Mouse (Mus musculus): ENCODE measurements around the gene Sertad4.

The Sertad4 gene

DNA sequence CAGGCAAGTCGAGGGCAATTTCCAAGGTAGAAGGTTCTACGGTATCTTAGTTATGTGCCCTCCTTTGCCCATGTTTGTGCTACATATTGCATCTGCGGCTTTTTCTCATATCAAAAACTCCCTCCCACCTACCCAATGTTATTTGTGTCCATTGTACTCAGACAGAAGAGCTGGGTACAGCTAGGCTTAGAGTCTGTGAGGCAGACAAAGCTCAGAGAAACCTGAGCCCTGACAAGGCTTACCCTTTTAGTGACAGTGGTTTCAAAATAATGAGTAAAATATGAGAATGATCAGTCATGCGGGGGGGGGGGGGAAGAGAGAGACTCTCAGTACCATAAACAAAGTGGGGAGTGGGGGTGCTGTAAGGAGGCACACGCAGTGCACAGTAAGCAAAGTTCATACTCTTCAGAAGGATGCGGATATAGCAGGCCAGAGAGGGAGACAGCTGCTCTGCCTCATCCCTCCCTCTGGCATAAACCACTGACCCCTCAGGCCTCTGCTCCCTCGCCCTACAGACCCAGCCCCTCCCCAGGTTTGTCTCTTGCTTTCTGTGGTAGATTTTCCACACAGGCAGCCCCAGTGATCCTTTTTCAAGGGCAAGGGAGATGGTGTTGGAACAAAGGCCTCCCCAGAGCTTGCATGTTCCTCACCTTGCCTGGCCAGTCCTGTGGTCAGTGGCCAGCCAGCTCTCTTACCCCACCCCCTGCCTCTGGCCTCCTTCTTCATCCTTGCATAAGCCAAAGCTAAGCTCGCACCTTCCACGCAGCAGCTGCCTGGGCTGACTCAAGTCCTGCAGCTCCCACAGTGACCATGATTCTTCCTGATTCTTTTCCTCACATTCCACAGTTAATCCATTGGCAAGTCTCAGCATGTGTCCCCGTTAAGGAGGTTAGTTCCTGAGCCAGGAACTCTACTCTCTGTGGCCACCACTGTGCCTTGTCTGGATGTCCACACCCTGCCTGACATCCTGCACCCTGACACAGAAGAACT is 49.1 kb downstream of the Sertad4 start:
- DNase-seq (ENCODE audit: low read depth, low spot score), result no peak

DNA sequence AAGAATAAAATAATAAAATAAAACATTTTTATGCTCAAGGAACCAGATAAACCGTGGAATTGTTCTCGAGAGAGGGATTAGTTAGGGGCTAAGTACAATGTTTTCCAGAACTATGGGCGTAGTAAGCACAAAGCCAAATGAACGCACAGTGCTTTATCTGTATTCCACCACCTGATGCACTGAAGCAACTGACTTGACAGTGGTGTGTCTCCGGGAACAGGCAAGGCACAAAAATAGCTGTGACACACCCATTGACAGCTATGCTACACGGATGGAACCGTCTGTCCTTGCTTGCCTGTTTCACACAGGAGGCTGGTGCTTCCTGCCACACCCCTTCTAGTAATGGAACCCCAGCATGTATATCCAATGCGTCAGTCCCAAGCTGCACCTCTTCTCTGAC is 55.2 kb downstream of the Sertad4 start:
- DNase-seq (ENCODE audit: low read depth, low spot score), result no peak

DNA sequence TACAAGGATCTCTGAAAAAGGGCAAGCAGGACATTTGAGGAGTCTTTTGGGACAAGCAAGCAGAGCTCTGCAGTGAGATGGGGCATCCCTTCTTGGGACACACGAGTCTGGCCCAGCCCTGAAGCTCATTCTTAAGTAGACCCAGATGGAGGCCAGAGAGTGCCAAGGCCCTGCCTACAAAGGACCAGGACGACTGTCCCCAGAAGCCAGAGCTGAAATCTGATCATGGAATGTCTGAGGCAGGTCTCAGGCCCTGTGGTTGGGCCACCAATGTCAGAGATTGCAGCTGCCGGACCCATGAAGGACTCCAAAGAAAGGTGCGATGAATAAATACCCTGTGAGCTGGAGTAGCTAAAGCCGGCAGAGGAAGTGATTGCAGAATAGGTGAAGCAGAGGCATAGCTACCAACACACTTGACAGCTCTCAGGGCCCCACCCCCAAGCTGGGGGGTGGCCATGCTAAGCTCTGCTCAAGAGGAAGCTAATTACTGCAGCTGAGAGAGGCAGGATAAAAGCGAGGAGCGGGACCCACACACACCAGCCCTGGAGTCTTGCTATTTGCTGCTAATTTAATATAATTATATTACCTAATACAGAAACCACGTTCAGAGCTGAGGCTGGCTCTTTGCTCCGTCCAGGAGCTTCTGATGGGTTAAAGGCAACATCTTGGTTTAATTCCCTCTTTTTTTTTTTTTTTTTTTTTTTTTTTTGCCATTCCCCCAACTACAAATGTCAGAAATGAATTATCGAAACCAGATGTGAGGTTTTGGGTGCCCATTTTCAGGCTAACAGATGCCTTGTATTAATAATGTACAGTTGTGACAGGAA is 56.2 kb downstream of the Sertad4 start:
- no peak for DNase-seq (ENCODE audit: low read depth, low spot score)

DNA sequence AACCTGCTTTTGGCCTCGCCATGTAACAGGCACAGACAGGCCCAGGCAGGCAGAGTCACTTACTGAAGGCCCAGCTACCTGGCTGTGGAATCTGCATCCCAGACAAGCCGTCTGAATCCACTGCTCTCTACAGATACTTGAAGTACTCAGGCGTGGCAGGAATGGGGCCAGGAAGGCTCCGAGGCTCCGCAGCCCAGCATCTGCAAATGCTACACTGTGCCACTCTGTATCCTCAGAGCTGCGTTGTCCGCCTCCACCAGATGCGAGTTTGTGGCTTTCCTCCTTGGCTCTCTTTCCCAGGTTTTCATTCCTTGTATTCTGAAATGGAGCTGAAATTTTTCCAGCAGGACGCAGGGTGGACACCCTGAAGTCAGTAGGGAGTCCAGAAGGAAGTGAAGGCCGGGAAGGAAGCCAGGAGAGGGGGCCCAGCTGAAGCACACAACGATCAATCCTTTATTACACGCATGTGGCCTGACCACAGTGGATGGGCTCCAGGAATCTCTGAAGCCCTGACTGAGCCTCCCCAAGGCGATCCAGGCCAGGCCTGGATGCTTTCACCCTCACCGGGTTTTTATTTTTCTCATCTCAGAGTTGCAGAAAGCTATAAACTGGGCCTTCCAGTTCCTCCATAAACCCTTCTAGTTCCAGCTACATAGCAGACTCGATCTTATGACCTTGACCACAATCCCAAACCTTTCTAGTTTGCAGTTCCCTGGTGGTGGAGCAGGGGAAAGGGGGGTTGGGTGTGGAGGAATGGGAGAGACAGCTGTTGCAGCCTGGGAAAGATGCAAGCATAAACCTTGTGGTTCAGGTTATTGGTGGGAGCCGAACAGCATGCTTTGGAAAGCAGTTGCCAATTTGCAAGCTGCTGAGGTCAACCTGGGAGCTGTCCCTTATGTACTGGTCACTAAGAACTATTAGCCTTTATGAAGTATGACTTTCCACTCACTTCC is 57.1 kb downstream of the Sertad4 start:
- no peak for DNase-seq (ENCODE audit: low read depth, low spot score)

DNA sequence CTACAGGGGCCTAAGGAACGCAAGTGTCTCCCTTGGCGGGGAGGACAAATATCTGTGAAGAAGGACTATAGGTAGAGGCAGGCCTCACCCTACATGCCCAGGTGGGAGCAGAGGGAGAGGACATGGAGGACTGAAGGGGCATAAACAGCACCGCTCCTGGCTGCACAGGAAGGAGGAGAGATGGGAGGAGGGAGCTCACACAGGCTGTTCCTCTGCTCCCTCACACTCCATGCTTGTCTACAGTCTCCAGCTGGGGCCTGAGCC is 58.6 kb downstream of the Sertad4 start:
- DNase-seq (ENCODE audit: low read depth, low spot score), result no peak

DNA sequence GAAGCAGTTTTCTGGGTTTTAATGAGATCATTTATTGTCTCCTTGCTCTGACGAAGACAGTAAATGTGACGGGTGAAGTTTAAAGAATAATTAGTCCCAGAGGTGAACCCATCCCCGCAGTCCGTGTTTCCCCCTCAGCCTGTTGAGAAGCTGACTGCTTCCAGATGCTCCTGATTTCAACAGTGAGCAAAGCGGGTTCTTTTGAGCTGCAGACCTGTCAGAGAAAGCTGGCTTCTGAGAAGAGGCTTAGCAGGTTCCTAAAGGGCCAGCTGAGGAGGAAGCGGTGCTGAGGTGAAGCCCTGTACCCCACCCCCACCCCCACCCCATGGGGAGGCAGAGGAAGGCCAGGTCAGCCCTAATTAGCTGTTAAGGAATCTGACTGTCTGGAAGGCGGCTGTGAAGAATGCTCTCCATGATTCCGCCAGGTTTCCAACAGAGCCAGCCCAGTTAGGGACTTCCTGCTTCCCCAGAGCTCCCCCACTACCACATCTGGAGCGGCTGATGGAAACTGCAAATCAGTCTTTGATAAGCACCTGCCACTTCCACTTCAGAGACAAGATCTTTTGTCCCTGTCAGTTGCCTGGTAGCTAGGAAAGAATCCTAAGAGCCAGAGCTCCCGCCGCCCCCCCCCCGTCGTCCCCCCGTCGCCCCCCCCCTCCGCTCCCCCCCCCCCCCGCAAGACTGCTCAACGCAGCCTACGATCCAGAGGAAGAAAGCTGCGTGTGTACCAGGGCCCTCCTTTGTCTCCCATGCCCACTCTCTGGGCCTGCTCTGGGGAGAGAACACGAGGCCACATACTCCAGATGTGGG is 59.1 kb downstream of the Sertad4 start:
- DNase-seq (ENCODE audit: low read depth, low spot score), result no peak

GRCm38 (mm10) chr1:192794957-192795745 is 60.4 kb downstream of the Sertad4 start:
- no peak for DNase-seq (ENCODE audit: low read depth, low spot score)

All from WW6 (cell line).